Mouse (Mus musculus) liver, embryonic 13.5 days (tissue): Measurements from ENCODE around the gene Stk32c. TPM values are rescaled to one million over a fixed set of nuclear protein-coding genes. Genes with fewer than 3 reads are reported as not detected.

Source experiments
- ATAC-seq: fragments of 200-750 bp; cut with Nextera tagmentation; 2 replicates; pipeline ENCODE4 v1.8.0; 2017; ENCODE audit warnings: low read depth, mild to moderate bottlenecking, moderate number of reproducible peaks, moderate library complexity
- DNase-seq: peaks from one replicate; pipeline ENCODE4 v3.0.0; 2022
- H3K27ac ChIP-seq: fragments of 300-500 bp; sonication (generic); 2 replicates; pipeline ENCODE4 v1.5.1; 2015; ENCODE audit warnings: moderate library complexity, mild to moderate bottlenecking, inconsistent platforms
- H3K27me3 ChIP-seq: fragments of 300-500 bp; sonication (generic); 2 replicates; pipeline ENCODE4 v1.6.1; 2015; ENCODE audit warnings: mild to moderate bottlenecking, inconsistent platforms
- H3K36me3 ChIP-seq: fragments of 300-500 bp; sonication (generic); 2 replicates; pipeline ENCODE4 v1.6.1; 2015; ENCODE audit warnings: mild to moderate bottlenecking, inconsistent platforms
- H3K4me1 ChIP-seq: fragments of 300-500 bp; sonication (generic); replicated peaks from 2 replicates; pipeline ENCODE4 v1.6.1; 2015; ENCODE audit warnings: inconsistent platforms
- H3K4me2 ChIP-seq: fragments of 300-500 bp; sonication (generic); 2 replicates; pipeline ENCODE4 v1.6.1; 2015; ENCODE audit warnings: inconsistent platforms, mild to moderate bottlenecking, moderate library complexity
- H3K4me3 ChIP-seq: fragments of 300-500 bp; sonication (generic); replicated peaks from 2 replicates; pipeline ENCODE4 v1.5.1; 2015; ENCODE audit warnings: mild to moderate bottlenecking, inconsistent platforms
- H3K9ac ChIP-seq: fragments of 300-500 bp; sonication (generic); 2 replicates; pipeline ENCODE4 v1.6.1; 2015; ENCODE audit warnings: mild to moderate bottlenecking, inconsistent platforms
- H3K9me3 ChIP-seq: fragments of 300-500 bp; sonication (generic); replicated peaks from 2 replicates; pipeline ENCODE4 v1.6.1; 2016; ENCODE audit warnings: inconsistent platforms
- WGBS: fragments of 180-500 bp; shearing (Covaris S2); methylation state at CpG from one replicate; pipeline ENCODE4 v1.1.7; 2015; ENCODE audit not compliant: insufficient replicate concordance; 5-methylcytosine and 5-hydroxymethylcytosine counted together
- polyA plus RNA-seq: library from polyadenylated mRNA; unstranded; fragments of >200 nt; fragmentation: Nextera tagmentation; extraction: Ambion mirVana; gene quantifications from 2 replicates; pipeline ENCODE4 v1.2.1, GENCODE M21; 2015

The Stk32c gene
- polyA plus RNA-seq, 1 experiment from 2014 or later = not detected

DNA sequence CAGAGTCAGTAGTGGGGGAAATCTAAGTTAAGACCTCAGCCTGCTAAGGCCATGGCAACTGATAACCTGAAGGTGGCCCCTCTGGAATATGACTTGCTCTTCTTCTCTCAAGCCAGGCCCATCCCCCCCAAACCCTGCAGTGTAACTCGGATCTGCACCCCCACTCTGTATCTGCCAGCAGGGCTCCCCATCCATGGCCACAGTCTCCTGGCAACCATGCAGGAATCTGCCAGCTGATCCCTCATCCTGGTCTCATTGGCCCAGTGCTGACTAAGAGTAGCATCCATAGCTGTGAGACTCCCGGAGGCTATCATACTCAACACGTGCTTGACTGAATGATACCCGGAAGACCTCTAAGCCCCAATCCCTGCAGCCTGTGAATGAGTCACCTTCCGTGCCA, 54.2 kb downstream of the Stk32c start:
- H3K4me1 ChIP-seq = no peaks in the 10 kb centered on the region
- WGBS = 65% methylated on average over 5 of the region's 5 CpGs
- no peaks in the 10 kb centered on the region for H3K36me3 ChIP-seq
- H3K4me2 ChIP-seq = no peak overlapping the region
- no peak for ATAC-seq
- no peak overlapping the region for H3K9ac ChIP-seq
- H3K9me3 ChIP-seq = no peaks in the 10 kb centered on the region
- no peaks in the 10 kb centered on the region for H3K27me3 ChIP-seq
- no peak overlapping the region for H3K4me3 ChIP-seq
- no peak for DNase-seq
- H3K27ac ChIP-seq = no peak overlapping the region

DNA sequence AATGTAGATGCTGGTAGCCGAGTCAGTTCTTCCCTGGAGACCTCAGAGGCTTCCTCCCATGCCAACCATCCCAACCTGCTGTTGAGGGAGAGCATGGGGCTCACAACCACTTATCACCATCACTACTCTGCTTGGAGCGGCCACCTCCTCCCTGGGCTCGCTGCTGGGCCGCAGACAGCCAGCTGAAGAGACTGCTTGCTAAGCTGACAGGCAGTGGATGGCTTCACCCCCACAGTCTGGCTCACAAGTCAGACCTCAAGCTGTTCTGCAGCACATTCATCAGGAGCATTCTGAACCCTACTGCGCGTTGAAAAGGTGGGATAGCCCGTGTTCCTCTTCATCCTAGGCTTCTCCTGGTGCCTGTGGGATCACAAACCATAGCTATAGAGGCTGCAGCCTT, 54.6 kb downstream of the Stk32c start:
- no peak for DNase-seq
- Histone ChIP-seq H3K4me3 (no peak overlapping the region), H3K27me3 (no peaks in the 10 kb centered on the region), H3K4me2 (no peak overlapping the region), H3K36me3 (no peaks in the 10 kb centered on the region), H3K27ac (no peak overlapping the region), H3K9ac (no peak overlapping the region), H3K9me3 (no peaks in the 10 kb centered on the region), H3K4me1 (no peaks in the 10 kb centered on the region)
- no peak for ATAC-seq
- 54% methylated on average over 7 of the region's 7 CpGs for WGBS

DNA sequence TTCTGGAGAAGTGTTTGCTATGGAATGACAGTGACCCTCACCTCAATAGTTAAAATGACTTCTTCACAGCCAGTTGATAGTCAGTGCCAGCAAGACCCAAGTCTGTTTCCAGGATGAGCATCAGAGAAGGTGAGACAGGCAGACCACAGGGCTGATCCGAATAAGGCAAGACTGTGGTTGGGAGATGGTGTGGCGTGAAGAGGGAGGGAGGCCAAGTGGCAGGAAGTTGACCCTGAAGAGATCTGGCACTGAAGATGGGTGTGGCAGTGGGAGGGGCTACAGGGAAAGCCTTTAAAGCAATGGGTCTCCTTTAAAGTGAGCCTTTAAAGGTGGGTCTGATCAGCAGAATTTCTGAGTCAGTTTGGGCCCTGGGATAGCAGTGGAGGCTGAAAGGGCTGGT, 55.6 kb downstream of the Stk32c start:
- no peaks in the 10 kb centered on the region for H3K36me3 ChIP-seq
- 13% methylated on average over 2 of the region's 2 CpGs for WGBS
- H3K9me3 ChIP-seq = no peaks in the 10 kb centered on the region
- no peak for ATAC-seq
- no peak for DNase-seq
- no peaks in the 10 kb centered on the region for H3K4me1 ChIP-seq
- no peak overlapping the region for H3K4me2 ChIP-seq
- no peak overlapping the region for H3K27ac ChIP-seq
- no peak overlapping the region for H3K4me3 ChIP-seq
- no peak overlapping the region for H3K9ac ChIP-seq
- no peaks in the 10 kb centered on the region for H3K27me3 ChIP-seq

DNA sequence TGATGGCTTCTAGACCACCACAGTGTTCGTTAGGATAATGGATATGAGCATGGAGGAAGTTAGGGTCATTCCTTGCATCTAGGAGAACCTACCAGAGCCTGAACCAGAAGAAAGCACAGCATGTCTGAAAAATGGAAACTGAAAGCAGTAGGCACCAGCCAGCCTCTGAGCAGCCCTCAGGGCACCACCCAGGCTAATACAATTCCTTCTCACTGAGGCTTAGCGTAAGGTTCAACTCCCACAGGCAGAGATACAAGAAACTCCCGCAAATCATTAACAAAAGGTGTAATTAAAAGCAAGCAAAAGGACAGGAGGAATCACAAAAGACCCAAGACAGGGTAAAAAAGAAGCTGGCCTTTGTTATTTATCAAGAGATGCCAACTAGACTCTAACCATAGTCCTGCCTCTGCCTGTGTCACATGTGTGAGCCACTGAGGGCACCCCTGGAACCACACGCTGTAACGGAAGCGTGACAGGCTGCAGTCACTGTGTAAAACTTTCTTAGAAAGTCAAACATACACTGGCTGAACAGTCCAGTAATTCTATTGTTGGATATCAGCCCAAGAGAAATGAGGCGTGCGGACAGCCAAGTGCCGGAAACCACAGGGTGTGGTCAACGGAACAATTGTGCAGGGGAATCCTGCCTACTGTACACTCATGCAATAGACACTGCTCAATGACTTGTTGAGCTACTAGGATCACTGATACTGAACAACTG, 56.6 kb downstream of the Stk32c start:
- Histone ChIP-seq H3K4me3 (no peak overlapping the region), H3K9me3 (no peaks in the 10 kb centered on the region), H3K4me1 (no peaks in the 10 kb centered on the region), H3K36me3 (no peaks in the 10 kb centered on the region), H3K4me2 (no peak overlapping the region), H3K9ac (no peak overlapping the region), H3K27ac (no peak overlapping the region), H3K27me3 (no peaks in the 10 kb centered on the region)
- peak; percentile 41; the same call in 1 of the 2 replicates for ATAC-seq
- no peak for DNase-seq
- 49% methylated on average over 10 of the region's 10 CpGs for whole genome bisulfite sequencing

DNA sequence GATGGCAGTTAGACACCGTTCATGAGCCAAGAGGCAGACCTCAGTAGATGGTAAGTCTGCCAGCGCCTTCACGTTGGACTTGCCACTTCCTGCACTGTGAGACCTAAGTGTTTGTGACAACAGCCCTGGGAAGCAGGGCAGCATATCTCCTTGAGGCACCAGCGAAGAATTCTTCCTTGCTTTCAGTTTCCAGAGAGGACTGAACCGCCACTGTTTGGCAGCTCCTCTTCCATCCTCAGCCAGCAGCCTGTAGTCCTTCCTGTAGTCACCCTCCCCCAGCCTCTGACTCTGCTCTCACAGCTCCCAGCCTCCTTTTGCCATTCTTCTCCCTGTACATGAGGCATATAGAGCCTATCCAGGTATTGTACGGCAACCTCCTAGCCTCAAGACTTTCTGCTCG, 60.2 kb downstream of the Stk32c start:
- Histone ChIP-seq H3K9me3 (no peaks in the 10 kb centered on the region), H3K27ac (no peak overlapping the region), H3K4me3 (no peak overlapping the region), H3K4me2 (no peak overlapping the region), H3K9ac (no peak overlapping the region), H3K4me1 (no peaks in the 10 kb centered on the region), H3K27me3 (peaks cover 9% of the 10 kb centered on the region; the same call in 1 of the 2 replicates), H3K36me3 (no peaks in the 10 kb centered on the region)
- DNase-seq = no peak
- WGBS = 55% methylated on average over 7 of the region's 7 CpGs
- ATAC-seq = no peak

DNA sequence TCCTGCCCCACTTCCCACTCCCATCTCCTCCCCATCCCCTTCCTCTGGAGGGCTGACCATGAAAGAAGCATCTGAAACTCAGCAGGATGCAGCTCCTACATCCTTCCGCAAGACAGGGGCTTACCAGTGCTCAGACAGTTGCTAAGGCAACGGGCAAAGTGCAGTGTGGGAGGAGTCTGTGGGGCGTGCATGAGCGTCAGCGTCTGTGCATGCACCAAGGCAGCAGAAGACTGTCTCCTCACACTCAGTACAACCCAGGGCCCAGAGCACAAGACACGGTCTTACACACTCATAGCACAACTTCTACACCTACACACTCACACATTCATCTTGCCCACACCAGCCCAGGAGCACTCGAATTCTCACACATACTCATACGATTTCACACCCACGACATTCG, 62.0 kb downstream of the Stk32c start:
- 0 out of 2 replicates have a peak, but pooled peaks have one; percentile 34 for ATAC-seq
- DNase-seq = no peak
- 31% methylated on average over 10 of the region's 10 CpGs for WGBS
- H3K36me3 ChIP-seq = no peaks in the 10 kb centered on the region
- H3K4me3 ChIP-seq = no peak overlapping the region
- no peaks in the 10 kb centered on the region for H3K4me1 ChIP-seq
- H3K27ac ChIP-seq = no peak overlapping the region
- no peak overlapping the region for H3K9ac ChIP-seq
- H3K27me3 ChIP-seq = peaks cover 9% of the 10 kb centered on the region; the same call in 1 of the 2 replicates
- H3K4me2 ChIP-seq = no peak overlapping the region
- H3K9me3 ChIP-seq = no peaks in the 10 kb centered on the region

DNA sequence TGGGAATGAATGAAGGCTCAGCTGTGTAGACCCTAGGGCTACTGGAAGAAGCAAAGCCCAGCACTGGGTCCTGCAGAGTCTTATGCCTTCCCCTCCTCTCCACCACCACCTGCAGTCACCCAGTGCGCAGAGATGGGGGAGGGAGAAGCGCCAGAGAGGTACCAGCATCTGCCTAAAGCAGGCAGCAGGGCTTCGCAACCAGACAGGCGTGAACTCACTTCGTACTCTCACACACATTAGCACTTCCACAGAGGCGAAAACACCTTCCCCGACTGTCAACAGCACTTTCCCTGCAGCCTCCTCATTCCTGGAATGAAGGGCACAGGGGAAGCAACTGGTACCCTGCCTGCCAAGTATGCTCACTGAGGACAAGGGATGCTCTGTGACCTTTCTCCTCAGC, 63.7 kb downstream of the Stk32c start:
- Histone ChIP-seq H3K27ac (no peak overlapping the region), H3K9me3 (no peaks in the 10 kb centered on the region), H3K4me2 (no peak overlapping the region), H3K27me3 (peaks cover 9% of the 10 kb centered on the region; the same call in 1 of the 2 replicates), H3K4me3 (no peak overlapping the region), H3K4me1 (no peaks in the 10 kb centered on the region), H3K9ac (no peak overlapping the region), H3K36me3 (no peaks in the 10 kb centered on the region)
- ATAC-seq (no peak), DNase-seq (no peak)
- 27% methylated on average over 7 of the region's 7 CpGs for WGBS

DNA sequence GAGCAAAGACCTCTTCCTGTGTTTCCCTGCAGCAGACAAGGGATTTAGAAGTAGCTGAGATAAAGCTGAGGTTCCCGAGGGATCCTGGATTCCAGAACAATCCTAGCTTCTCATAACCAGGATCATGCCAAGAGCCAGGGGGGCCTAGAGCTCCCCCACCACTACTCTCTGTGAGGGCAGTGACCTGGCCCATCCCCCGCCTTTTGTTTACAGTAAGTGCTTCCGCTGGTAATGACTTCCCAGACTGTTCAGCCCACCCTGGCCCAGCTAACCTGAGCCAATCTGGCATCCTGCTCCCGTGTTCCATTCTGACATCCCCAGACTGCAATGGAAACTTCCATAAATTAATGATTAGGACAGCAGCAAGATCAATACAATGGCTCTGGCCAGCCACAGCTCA, 65.7 kb downstream of the Stk32c start:
- DNase-seq = no peak
- 27% methylated on average over 4 of the region's 4 CpGs for WGBS
- H3K9me3 ChIP-seq = no peaks in the 10 kb centered on the region
- H3K9ac ChIP-seq = no peak overlapping the region
- no peaks in the 10 kb centered on the region for H3K4me1 ChIP-seq
- H3K27me3 ChIP-seq = peaks cover 9% of the 10 kb centered on the region; the same call in 1 of the 2 replicates
- H3K27ac ChIP-seq = no peak overlapping the region
- ATAC-seq = no peak
- no peak overlapping the region for H3K4me2 ChIP-seq
- H3K4me3 ChIP-seq = no peak overlapping the region
- H3K36me3 ChIP-seq = no peaks in the 10 kb centered on the region

DNA sequence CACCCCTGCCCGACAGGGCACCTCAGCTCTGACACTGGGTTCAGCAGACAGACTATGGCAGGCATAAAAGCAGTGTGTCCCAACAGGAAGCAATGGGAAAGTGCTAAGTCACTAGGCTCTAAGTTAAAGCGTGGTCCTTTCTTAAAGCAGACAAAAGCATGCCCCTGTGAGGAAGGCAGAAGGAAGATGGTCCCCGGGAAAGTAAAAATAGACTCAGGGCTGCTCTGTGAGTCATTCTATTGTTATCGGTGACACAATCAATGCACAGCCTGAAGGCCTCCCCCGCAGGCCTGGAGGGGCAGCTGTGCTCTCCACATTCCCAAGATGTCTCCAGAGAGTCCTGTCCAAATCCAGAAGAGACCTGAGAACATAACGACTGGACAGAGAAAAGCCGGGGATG, 67.2 kb downstream of the Stk32c start:
- no peak for DNase-seq
- WGBS = 25% methylated on average over 7 of the region's 7 CpGs
- Histone ChIP-seq H3K36me3 (no peaks in the 10 kb centered on the region), H3K9ac (no peak overlapping the region), H3K4me1 (no peaks in the 10 kb centered on the region), H3K27me3 (peaks cover 7% of the 10 kb centered on the region; the same call in 1 of the 2 replicates), H3K4me2 (no peak overlapping the region), H3K9me3 (no peaks in the 10 kb centered on the region), H3K27ac (no peak overlapping the region), H3K4me3 (no peak overlapping the region)
- no peak for ATAC-seq

DNA sequence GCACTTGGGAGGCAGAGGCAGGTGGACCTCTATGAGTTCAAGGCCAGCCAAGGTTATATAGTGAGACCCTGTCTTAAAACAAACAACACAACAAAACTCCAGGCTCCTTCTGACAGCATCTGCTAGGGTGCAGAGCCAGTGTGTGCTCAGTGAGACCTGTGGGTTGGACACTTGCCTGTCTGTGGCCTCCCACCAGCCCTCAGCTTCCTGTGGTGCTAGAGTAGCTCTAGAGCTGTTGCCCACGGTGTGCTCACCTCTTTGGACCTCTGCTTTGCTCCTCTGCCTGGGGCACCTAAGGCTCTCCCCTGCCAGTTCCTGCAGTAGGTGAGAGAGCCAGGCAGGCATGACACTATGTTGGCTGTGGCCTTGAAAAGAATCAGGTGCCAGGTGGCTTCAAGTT, 69.3 kb downstream of the Stk32c start:
- no peaks in the 10 kb centered on the region for H3K4me1 ChIP-seq
- H3K4me2 ChIP-seq = no peak overlapping the region
- H3K27ac ChIP-seq = no peak overlapping the region
- no peak overlapping the region for H3K4me3 ChIP-seq
- 40% methylated on average over 1 of the region's 1 CpGs for WGBS
- DNase-seq (no peak), ATAC-seq (no peak)
- H3K9ac ChIP-seq = no peak overlapping the region
- H3K36me3 ChIP-seq = no peaks in the 10 kb centered on the region
- H3K9me3 ChIP-seq = no peaks in the 10 kb centered on the region
- H3K27me3 ChIP-seq = no peaks in the 10 kb centered on the region

DNA sequence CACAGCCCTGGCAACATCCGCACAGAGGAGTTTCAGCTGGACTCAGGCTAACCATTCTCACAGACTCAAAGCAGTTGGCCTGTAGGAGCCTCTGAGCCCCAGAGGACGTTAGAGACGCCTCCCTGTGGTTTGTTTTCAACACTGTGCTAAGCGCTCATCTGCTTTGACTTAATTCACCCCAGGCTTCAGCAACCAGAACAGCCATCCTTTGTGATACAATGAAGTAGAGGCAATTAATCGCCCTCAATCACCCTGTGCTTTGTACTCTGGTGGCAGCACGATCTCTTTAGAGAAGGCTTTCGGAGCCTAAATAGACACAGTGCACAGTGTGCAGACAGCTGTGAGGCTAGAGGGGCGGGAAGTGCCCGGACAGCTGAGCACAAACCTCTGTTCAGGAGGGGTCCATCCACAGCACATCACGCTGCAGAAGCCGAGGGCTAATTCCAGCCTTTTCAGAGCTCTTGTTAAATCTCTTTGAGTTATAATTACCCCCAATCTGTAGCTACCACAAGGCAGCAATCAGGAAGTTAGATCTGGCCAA, 73.1 kb downstream of the Stk32c start:
- no peak overlapping the region for H3K9ac ChIP-seq
- no peaks in the 10 kb centered on the region for H3K36me3 ChIP-seq
- 42% methylated on average over 11 of the region's 11 CpGs for WGBS
- H3K4me3 ChIP-seq = no peak overlapping the region
- ATAC-seq = no peak
- DNase-seq = no peak
- H3K27ac ChIP-seq = no peak overlapping the region
- no peaks in the 10 kb centered on the region for H3K9me3 ChIP-seq
- no peak overlapping the region for H3K4me2 ChIP-seq
- no peaks in the 10 kb centered on the region for H3K27me3 ChIP-seq
- H3K4me1 ChIP-seq = no peaks in the 10 kb centered on the region

DNA sequence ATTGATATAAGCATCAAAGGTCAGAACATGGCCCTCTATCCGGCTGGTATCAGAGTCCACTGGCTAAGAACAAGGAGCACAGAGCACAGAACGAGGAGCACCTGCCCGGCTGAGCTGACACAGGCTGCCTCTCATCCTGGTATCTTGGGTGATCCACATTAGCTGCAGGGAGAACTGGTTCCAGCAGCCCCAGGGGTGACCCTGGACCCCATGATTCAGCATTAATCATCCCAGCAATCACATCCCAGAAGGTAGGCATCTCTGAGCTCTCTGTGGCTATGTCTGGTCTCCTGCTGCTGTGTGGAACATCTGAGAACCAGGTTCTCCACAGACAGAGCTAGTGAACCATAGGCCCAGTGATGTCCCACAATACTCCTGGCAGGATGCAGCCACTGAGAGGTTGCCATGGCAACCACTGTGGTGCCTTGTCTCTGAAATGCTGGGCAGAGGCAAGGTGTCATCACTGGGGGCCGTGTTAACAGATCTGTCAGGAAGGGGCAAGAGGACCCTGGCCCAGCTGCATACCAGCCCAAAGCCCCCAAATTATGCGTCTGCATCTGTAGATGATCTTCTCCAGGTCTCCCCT, 76.1 kb downstream of the Stk32c start:
- Histone ChIP-seq H3K9me3 (no peaks in the 10 kb centered on the region), H3K9ac (no peak overlapping the region), H3K4me1 (no peaks in the 10 kb centered on the region), H3K36me3 (no peaks in the 10 kb centered on the region), H3K4me3 (no peak overlapping the region), H3K27ac (no peak overlapping the region), H3K4me2 (no peak overlapping the region), H3K27me3 (no peaks in the 10 kb centered on the region)
- no peak for DNase-seq
- no peak for ATAC-seq
- 52% methylated on average over 5 of the region's 5 CpGs for WGBS
